Mouse (Mus musculus) NIH3T3 (cell line): ENCODE data around the gene Neo1.

ENCODE experiments used
- DNase-seq: peaks from one replicate; pipeline ENCODE4 v3.0.0-alpha.2; 2012; ENCODE audit warnings: low read depth

The Neo1 gene

DNA sequence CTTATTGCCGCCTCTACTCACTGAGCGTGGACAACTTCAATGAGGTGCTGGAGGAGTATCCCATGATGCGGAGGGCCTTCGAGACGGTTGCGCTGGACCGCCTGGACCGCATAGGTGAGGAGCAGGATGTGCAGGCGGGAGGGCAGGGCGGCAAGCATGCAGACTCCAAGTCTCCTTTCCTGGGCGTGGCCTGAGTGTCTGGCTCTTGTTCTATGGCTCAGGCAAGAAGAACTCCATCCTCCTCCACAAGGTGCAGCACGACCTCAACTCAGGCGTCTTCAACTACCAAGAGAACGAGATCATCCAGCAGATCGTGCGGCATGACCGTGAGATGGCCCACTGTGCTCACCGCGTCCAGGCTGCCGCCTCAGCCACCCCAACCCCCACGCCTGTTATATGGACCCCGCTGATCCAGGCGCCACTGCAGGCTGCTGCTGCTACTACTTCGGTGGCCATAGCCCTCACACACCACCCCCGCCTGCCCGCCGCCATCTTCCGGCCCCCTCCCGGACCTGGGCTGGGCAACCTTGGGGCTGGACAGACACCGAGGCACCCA lies 177.1 kb downstream of the Neo1 start:
- no peak for DNase-seq

DNA sequence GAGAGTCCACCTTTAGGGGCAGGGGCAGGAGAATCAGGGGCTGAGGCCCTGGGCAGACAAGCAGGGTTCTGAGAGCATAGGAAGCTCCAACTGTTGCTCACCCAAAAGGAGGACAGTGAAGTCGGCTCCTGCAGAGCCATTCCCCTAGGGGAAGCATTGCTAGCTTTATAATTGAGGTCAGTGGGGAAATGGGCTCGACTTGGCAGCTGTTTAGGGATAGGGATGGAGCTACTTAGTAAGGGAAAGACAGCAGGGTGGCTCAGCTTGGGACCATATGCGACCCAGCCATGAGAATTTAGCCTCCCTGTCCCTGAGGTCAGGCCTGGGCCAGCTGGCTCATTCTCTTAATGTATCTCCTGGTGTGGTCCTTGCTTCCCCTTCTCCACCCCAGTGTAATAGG lies 181.3 kb downstream of the Neo1 start:
- DNase-seq, result no peak

DNA sequence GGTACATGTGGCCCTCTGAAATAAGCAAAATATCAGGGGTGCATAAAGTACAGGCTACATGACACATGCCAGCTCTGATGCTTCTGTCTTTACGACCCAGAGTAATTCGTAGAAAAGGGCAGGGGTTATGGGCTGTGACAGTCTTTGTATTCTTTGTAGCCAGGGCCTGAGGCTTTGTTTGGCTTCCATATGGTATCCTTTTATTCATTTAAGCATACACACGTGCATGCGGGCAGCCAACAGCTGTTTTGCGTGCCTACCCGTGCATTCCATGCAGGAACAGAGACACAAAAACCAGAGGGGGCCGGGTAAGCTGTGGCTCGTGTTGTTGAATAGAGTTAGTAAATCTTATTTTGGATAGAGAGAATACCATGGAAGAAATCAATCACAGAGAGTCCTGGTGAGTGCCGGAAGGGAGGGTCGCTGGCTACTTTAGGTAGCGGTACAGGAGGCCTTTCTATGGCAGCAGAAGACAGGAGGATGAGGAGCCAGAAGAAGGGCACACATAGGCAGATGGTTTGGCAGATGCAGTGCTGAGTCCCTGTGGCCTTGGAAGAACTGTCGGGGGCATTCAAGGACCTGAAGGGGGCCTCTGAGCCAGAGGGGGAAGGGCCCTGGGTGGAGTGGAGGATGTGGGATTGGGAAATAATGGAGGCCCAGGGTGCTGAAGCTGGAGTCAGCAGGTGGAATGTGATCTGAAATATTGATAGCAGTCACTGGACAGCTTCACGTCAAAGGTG lies 186.5 kb downstream of the Neo1 start:
- no peak for DNase-seq

DNA sequence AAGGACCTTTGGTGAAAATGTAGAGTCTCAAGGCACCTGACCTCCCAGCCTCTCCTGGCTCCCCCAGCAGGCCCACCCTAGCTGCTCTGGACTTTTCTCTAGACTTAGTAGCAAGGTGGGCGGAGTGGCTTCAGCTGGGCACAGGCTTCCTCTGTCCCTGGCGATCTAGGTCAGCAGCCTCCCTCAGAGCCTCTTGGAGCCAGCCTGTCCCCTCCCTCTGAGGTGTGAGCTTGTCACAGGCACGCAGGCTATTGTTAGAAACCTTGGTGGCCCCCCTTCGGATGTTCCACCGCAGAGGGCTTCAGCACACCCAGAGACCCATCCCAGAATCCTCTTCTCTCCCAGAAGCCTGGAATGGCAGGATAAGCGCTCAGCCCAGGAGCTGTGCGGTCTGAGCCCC lies 188.6 kb downstream of the Neo1 start:
- DNase-seq, result no peak

DNA sequence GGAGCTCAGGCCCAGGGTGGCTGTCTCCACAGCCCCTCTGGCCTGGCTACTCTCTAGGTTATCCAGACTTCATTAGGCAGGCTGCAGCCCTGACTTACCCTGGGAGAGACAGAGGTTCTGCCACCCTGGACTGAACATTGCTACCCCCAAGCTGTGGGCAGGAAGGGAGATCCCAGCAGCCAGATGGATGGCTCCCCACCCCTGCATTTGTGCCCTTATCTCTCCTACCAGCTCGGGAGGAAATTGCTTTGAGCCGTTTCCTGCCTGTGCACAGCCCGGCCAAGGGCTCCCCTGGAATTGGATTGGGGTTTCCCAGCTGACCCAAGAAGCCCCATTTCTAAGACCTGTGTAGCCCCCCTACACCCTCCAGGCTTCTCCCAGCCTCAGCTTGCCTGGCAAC lies 189.2 kb downstream of the Neo1 start:
- no peak for DNase-seq

DNA sequence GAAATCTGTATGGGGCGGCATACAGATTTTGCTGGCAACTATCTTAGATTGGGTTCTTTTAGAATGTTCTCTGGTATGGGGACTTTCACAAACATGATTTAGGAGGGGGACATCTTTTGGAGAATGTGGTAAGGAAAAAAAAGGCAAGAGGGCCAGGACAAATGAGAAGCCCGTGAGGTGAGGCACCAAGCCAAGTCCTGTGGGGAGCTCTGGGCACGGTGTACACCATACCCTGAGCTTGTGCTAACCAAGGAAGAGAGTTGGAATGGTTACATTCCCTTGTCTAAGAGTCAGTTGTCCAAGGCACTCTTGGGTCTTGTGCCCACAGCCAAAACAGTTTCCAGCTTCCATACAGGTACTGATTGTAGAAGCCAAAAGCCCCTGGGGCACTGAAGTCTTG lies 191.6 kb downstream of the Neo1 start:
- no peak for DNase-seq

DNA sequence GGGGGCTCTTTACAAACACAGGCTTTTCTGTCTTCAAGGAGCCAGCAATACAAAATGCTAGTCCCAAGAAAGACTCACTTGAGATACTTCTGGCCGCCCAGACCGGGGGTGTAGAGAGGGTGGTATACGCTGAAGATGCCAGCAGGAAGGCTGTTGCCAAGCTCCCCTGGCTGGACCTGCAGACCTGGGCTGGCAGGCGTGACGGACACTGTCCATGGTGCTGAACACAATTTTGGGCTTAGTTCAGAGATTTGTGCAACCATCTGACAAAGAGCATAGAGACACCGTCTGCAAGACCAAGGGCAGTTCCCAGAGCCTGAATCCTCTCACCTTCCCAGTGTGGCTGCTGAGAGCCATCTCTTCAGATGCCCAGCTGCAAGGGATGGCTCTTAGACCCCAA lies 194.6 kb downstream of the Neo1 start:
- DNase-seq, result peak; percentile 82

DNA sequence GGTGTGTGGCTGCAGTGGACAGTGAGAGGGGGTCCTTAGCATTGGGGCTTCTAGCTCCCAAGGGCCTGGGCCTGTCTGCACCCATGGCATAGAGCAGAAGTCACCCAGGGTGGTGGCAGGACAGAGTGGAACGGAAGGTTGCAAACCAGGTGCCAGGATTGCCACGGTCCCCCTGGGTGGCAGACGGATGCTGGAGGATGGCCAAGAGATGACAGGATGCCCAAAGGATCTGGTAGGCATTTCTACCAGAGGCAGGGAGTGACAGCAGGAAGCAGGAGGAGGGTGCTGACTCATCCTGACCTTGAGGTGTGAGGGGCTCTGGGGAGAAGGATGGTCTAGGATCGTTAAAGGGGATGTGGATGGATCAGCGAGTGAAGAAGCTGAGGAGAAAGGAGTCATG lies 197.7 kb downstream of the Neo1 start:
- DNase-seq, result no peak

DNA sequence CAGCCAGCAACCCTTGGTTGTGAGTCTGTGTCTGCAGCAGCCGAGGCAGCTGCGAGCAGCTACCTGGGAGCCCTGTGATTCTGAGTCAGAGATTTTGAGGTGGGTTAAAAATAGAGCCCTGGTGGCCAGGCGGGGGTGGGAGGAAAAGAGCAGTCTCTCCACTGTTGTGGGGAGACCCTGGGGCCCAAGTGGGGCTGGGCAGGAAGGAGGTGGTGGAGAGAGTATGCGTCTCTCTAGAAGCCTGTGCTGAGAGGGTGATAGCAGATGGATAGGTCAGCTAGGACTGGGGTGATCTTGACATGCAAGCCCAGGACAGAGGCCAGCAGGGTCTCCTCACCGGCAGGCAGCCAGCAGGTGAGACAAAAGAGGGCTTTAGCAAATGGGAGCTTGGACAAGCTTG lies 199.1 kb downstream of the Neo1 start:
- DNase-seq, result no peak

DNA sequence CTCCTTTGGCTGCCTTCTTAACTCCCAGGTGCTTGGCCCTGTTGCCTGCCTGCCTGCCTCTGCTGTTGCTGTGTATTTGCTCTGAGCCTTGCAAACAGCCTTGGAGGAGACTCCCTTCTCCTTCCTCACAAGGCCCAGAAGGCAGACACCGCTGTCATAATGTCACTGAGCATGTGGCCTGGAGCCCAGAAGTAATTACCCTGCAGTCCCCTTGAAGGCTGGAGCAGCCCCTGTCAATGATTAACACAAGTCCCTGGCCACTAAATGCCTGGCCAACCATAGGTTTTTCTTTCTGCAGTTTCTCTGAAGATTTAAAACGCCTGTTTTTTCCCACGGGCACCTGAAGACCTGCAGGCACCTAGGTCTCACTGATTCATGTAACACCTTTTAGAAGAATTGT lies 203.3 kb downstream of the Neo1 start:
- no peak for DNase-seq

DNA sequence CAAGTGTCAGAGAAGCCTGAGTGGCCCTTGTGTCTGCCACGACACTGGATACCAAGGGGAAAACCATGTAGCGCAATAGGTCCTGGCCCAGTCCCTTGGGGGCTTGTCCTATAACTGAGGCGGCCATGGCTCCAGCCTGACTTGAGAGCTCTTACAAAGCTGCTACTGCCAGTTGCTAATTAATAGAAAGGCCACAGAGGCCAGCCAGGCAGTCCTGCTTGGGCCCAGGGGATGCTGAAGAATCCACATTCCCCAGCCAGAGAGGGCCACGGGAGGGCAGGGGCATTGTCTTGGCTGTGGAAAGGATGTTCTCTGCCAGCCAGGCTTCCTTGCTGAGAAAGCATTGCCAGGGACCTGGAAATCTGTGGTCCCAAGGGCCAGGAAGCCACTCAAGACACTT lies 206.6 kb downstream of the Neo1 start:
- no peak for DNase-seq
